Mouse (Mus musculus) telencephalon, adult 2 months (tissue): ENCODE results near the gene Rilpl1.
A peak's percentile ranks its signal among the peaks of the same experiment; 100 is the strongest.

Experiments used
- DNase-seq: peaks from one replicate; pipeline ENCODE4 v3.0.0-alpha.2; 2011; ENCODE audit warnings: low read depth, low spot score

Gene Rilpl1

GRCm38 (mm10) chr5:124453339-124454081, 77.7 kb downstream of the Rilpl1 start:
- no peak for DNase-seq

GRCm38 (mm10) chr5:124452494-124453228, 78.5 kb downstream of the Rilpl1 start:
- DNase-seq = peak; percentile 83

- no peak for DNase-seq
Observed at GRCm38 (mm10) chr5:124450641-124451340, 80.4 kb downstream of the Rilpl1 start.

- DNase-seq = no peak
Observed at GRCm38 (mm10) chr5:124450051-124450450, 81.1 kb downstream of the Rilpl1 start.

- no peak for DNase-seq
Observed at GRCm38 (mm10) chr5:124449494-124449893, 81.7 kb downstream of the Rilpl1 start.

GRCm38 (mm10) chr5:124446301-124446881, 84.8 kb downstream of the Rilpl1 start:
- DNase-seq = no peak

GRCm38 (mm10) chr5:124445621-124446293, 85.4 kb downstream of the Rilpl1 start:
- no peak for DNase-seq

GRCm38 (mm10) chr5:124444661-124445561, 86.3 kb downstream of the Rilpl1 start:
- DNase-seq = no peak

GRCm38 (mm10) chr5:124444208-124444607, 87.0 kb downstream of the Rilpl1 start:
- no peak for DNase-seq
